Mouse (Mus musculus) stomach, postnatal 0 days (tissue): Measurements from ENCODE around the gene Coa4. TPM values are rescaled to one million over a fixed set of nuclear protein-coding genes. Genes with fewer than 3 reads are reported as not detected.

Experiments
- ATAC-seq: fragments of 200-750 bp; cut with Nextera tagmentation; 2 replicates; pipeline ENCODE4 v1.8.0; 2017; ENCODE audit not compliant: low FRiP score, low TSS enrichment
- DNase-seq: peaks from one replicate; pipeline ENCODE4 v3.0.0-alpha.2; 2016; ENCODE audit warnings: low spot score
- H3K27ac ChIP-seq: fragments of 300-500 bp; sonication (generic); replicated peaks from 2 replicates; pipeline ENCODE4 v1.5.1; 2014; ENCODE audit warnings: mild to moderate bottlenecking, control low read depth
- H3K27me3 ChIP-seq: fragments of 300-500 bp; sonication (generic); 2 replicates; pipeline ENCODE4 v1.6.1; 2014; ENCODE audit warnings: low read length; ENCODE audit not compliant: control insufficient read depth, insufficient read depth
- H3K36me3 ChIP-seq: fragments of 300-500 bp; sonication (generic); 2 replicates; pipeline ENCODE4 v1.6.1; 2014; ENCODE audit warnings: low read length, mixed read lengths; ENCODE audit not compliant: control insufficient read depth, insufficient read depth
- H3K4me1 ChIP-seq: fragments of 300-500 bp; sonication (generic); replicated peaks from 2 replicates; pipeline ENCODE4 v1.6.1; 2014; ENCODE audit warnings: antibody characterized with exemption; ENCODE audit not compliant: control insufficient read depth, insufficient read depth
- H3K4me2 ChIP-seq: fragments of 300-500 bp; sonication (generic); replicated peaks from 2 replicates; pipeline ENCODE4 v1.6.1; 2014; ENCODE audit warnings: low read depth, mild to moderate bottlenecking, control low read depth, moderate library complexity
- H3K4me3 ChIP-seq: fragments of 300-500 bp; sonication (generic); 2 replicates; pipeline ENCODE4 v1.5.1; 2014; ENCODE audit warnings: low read depth, low read length, control low read depth
- H3K9ac ChIP-seq: fragments of 300-500 bp; sonication (generic); 2 replicates; pipeline ENCODE4 v1.6.1; 2014; ENCODE audit warnings: mild to moderate bottlenecking, low read length, control low read depth, mixed read lengths
- H3K9me3 ChIP-seq: fragments of 300-500 bp; sonication (generic); 2 replicates; pipeline ENCODE4 v1.6.1; 2016; ENCODE audit warnings: low read length; ENCODE audit not compliant: control insufficient read depth
- CTCF ChIP-seq: IDR thresholded peaks from 2 replicates; pipeline ENCODE4 v1.5.1; 2016; ENCODE audit warnings: antibody characterized with exemption, low read depth, mild to moderate bottlenecking, moderate library complexity
- EP300 ChIP-seq: optimal IDR thresholded peaks from 2 replicates; pipeline ENCODE3; 2016; ENCODE audit warnings: antibody characterized with exemption
- WGBS: fragments of 180-500 bp; shearing (Covaris S2); extraction: QIAGEN DNeasy Blood & Tissue Kit; methylation state at CpG from one replicate; pipeline ENCODE4 v1.1.7; 2014; 5-methylcytosine and 5-hydroxymethylcytosine counted together
- polyA plus RNA-seq: library from polyadenylated mRNA; unstranded; fragments of >200 nt; fragmentation: Nextera tagmentation; extraction: Ambion mirVana; gene quantifications from 2 replicates; pipeline ENCODE4 v1.2.1, GENCODE M21; 2015

Gene Coa4
- polyA plus RNA-seq, 1 experiment from 2014 or later: 25.2 TPM

DNA sequence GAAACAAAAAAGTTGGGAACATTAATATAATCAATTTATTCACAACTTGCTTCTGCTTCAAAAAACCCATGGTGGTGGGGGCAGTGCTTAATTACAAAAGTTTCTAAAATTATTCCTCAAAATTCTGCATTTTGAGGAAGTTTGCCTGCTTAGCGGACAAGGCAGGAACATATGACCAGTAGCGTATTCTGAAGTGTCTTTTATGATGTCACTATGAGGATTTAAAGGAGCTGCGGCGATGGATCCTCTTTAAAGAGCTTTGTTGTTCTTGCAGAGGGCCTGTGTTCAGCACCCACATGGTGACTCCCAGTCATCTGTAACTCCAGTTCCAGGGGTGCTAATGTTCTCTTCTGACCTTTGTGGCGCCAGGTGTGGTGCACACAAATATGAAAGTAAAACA lies 6.1 kb upstream of the Coa4 start:
- Histone ChIP-seq H3K4me3 (no peak overlapping the region), H3K27ac (no peak overlapping the region), H3K4me2 (no peak overlapping the region), H3K9ac (no peak overlapping the region), H3K9me3 (no peaks in the 10 kb centered on the region), H3K36me3 (no peaks in the 10 kb centered on the region), H3K27me3 (no peaks in the 10 kb centered on the region), H3K4me1 (no peaks in the 10 kb centered on the region)
- ATAC-seq: no peak
- WGBS: 90% methylated on average over 5 of the region's 5 CpGs
- TF ChIP-seq EP300: no peak
- no peak for TF ChIP-seq CTCF
- no peak for DNase-seq

DNA sequence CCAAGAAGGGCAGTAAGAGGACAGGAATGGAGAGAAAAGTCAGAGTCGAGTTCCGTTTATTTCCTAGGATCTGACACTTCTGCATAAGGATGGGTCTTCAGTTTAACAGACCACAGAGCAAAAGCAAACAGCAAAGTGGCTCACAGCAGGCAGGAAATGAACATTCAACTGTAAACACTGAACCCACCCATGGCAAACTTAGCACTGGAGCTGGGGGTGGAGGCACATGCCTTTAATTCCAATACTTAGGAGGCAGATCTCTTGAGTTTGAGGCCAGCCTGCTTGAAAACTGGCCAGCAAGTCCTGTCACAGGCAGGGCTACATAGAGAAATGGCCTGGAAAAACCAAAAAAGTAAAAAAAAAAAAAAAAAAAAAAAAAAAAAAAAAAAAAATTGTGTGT lies 3.4 kb upstream of the Coa4 start:
- ATAC-seq (no peak), DNase-seq (no peak)
- TF ChIP-seq CTCF (no peak), EP300 (no peak)
- H3K36me3 ChIP-seq: no peaks in the 10 kb centered on the region
- H3K9me3 ChIP-seq: no peaks in the 10 kb centered on the region
- H3K27ac ChIP-seq: 0 out of 2 replicates have a peak overlapping the region, but pooled peaks have one; percentile 18
- no peaks in the 10 kb centered on the region for H3K27me3 ChIP-seq
- WGBS: 23% methylated on average over 2 of the region's 2 CpGs
- peaks cover 3% of the 10 kb centered on the region; the same call in 1 of the 2 replicates for H3K4me1 ChIP-seq
- H3K9ac ChIP-seq: no peak overlapping the region
- no peak overlapping the region for H3K4me2 ChIP-seq
- H3K4me3 ChIP-seq: no peak overlapping the region

DNA sequence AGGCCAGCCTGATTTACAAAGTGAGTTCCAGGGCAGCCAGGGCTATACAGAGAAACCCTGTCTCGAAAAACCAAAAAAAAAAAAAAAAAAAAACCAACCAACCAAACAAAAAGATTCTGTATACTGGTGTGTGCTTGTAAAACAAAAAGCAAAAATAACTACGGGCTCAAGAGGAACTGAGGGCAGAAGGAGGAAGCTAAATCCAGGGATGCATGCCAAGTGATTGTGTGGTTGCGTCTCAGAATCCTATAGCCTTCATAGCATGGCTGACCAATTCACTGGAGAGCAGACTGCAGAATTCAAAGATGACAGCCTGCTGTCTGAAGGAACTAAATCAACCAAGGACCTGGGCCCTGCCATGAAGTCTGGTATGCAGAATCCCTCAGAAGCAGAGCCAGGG lies 2.7 kb upstream of the Coa4 start:
- H3K4me1 ChIP-seq: peaks cover 3% of the 10 kb centered on the region; the same call in 1 of the 2 replicates
- no peaks in the 10 kb centered on the region for H3K9me3 ChIP-seq
- H3K27me3 ChIP-seq: no peaks in the 10 kb centered on the region
- H3K4me2 ChIP-seq: no peak overlapping the region
- H3K9ac ChIP-seq: no peak overlapping the region
- TF ChIP-seq EP300 (no peak), CTCF (no peak)
- H3K27ac ChIP-seq: no peak overlapping the region
- H3K36me3 ChIP-seq: peaks cover 2% of the 10 kb centered on the region
- DNase-seq (no peak), ATAC-seq (no peak)
- WGBS: 77% methylated on average over 3 of the region's 3 CpGs
- no peak overlapping the region for H3K4me3 ChIP-seq

DNA sequence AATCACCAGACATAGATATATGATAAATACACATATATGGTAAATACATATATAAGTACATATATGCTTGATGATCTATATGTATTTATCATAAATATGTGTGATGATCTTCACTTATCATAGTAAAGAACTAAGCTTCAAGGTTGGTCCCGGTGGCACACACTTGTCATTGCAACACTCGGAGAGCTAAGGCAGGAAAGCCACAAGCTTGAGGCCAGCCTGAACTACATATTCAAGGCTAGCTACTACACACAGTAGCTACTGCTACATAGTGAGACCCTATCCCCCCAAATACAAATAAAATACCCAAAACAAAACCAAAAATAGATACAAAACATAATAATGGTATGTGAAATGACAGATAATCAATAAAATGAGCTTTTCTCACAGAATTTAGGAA lies 1.0 kb upstream of the Coa4 start:
- DNase-seq: no peak
- no peaks in the 10 kb centered on the region for H3K27me3 ChIP-seq
- H3K36me3 ChIP-seq: peaks cover 7% of the 10 kb centered on the region
- no peaks in the 10 kb centered on the region for H3K9me3 ChIP-seq
- H3K27ac ChIP-seq: no peak overlapping the region
- no peak overlapping the region for H3K4me3 ChIP-seq
- H3K9ac ChIP-seq: no peak overlapping the region
- TF ChIP-seq CTCF: no peak
- no peak for TF ChIP-seq EP300
- H3K4me2 ChIP-seq: no peak overlapping the region
- 74% methylated on average over 2 of the region's 2 CpGs for WGBS
- no peak for ATAC-seq
- peaks cover 3% of the 10 kb centered on the region; the same call in 1 of the 2 replicates for H3K4me1 ChIP-seq

DNA sequence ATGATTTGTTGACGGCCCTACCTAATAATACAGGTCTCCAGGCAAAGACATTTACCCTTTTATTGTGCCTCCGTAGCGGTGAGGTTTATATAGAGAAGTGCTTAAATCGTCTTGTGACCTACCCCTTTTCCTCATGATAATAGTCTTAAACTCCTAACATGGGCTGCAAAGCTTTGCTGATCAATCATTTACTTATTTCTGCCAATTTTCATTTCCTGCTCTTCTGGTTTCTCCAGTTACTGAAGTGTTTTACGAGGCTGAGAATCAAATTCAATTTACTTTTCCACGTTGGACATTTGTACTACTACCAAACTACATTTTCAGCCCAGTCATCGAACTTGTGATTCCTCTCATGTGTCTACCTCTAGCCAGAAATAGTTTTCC lies 640 bp downstream of the Coa4 start:
- no peaks in the 10 kb centered on the region for H3K27me3 ChIP-seq
- H3K27ac ChIP-seq: peak overlapping the region; percentile 91

DNA sequence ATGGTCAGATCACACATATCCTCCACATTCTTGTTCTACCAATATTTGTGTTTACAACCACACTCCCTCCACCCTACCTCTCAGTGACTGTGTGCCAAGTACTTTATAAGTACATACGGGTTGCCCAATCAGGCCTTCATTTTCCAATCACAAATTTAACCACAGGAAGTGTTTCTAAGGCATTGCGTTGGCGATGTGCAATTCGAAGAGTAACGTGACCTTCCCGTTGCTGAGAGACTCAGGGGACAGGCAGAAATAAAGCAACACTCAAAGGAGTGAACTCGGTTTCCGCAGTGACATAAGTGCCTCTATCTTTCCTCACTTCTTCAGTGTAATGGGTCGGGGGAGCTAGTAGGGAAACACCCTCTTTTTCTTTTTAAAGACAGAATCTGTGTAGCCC lies 2.6 kb downstream of the Coa4 start:
- ATAC-seq: no peak
- 93% methylated on average over 9 of the region's 9 CpGs for WGBS
- no peak overlapping the region for H3K27ac ChIP-seq

More for the DNA sequence above, 640 bp downstream of the Coa4 start:
- Histone ChIP-seq H3K4me3 (peak overlapping the region; percentile 70), H3K9me3 (no peaks in the 10 kb centered on the region), H3K36me3 (peaks cover 7% of the 10 kb centered on the region), H3K9ac (peak overlapping the region; percentile 80), H3K4me1 (peaks cover 3% of the 10 kb centered on the region; the same call in 1 of the 2 replicates), H3K4me2 (peak overlapping the region; percentile 65)
- WGBS: 20% methylated on average over 7 of the region's 7 CpGs
- no peak for TF ChIP-seq CTCF
- no peak for TF ChIP-seq EP300
- DNase-seq (no peak), ATAC-seq (peak; percentile 17; the same call in 1 of the 2 replicates)

More for the DNA sequence above, 2.6 kb downstream of the Coa4 start:
- H3K9me3 ChIP-seq: no peaks in the 10 kb centered on the region
- peaks cover 3% of the 10 kb centered on the region; the same call in 1 of the 2 replicates for H3K4me1 ChIP-seq
- H3K36me3 ChIP-seq: peaks cover 7% of the 10 kb centered on the region
- TF ChIP-seq CTCF (no peak), EP300 (no peak)
- H3K27me3 ChIP-seq: no peaks in the 10 kb centered on the region
- H3K4me3 ChIP-seq: no peak overlapping the region
- DNase-seq: no peak
- H3K9ac ChIP-seq: no peak overlapping the region
- no peak overlapping the region for H3K4me2 ChIP-seq
